Mouse (Mus musculus): ENCODE data around the gene Pdgfra.

DNA sequence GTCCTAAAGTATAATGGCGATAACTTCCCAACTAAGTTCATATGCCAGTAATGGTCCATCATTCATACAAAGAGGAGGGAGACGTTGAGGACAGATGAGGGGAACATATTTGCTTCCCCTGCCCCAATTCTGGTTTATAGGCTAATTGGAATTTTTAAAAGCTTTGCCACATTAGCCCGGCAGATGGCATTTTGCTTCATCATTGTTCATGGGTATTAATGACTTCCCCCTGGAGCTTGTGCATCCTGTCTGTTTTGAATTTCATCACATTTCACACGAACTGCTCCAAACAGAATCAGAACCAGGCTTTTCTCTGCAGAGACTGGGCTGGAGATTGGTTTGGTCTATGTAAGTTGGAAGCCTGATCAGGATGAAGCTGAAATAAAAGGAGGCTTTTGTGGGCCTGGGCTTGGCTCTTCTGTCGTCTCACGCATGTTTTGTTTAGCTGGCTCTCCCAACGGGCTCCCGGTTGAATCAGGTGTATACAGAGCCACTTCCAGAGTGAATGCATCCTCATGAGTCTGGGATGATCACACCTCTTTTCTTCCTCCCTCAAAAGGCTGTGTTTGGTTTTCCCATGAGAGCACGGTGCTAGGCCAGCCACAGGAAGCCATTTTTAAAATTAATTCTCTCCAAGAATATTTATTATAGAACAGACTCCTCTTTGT lies 47.7 kb downstream of the Pdgfra start:
- TF ChIP-seq GATA1 (IDR thresholded peaks at IDR 0.05; ENCODE audit: borderline replicate concordance, low read length) (no peak), FLI1 (IDR thresholded peaks at IDR 0.05; ENCODE audit: low read length) (no peak)
